Mouse (Mus musculus) limb, embryonic 13.5 days (tissue): Measurements from ENCODE around the gene Dynlt1c. TPM values are rescaled to one million over a fixed set of nuclear protein-coding genes. Genes with fewer than 3 reads are reported as not detected.
"Not testable (repeated sequence)": the region's sequence is repeated elsewhere in the genome, so short reads cannot be mapped to it uniquely, and the experiment has no call there.

Source experiments
- ATAC-seq: fragments of 200-750 bp; cut with Nextera tagmentation; 2 replicates; pipeline ENCODE4 v1.8.0; 2017; ENCODE audit warnings: low read depth, moderate number of reproducible peaks, moderate TSS enrichment; ENCODE audit not compliant: low FRiP score
- H3K27ac ChIP-seq: fragments of 300-500 bp; sonication (generic); 2 replicates; pipeline ENCODE4 v1.5.1; 2015; ENCODE audit warnings: inconsistent platforms, mild to moderate bottlenecking, moderate library complexity
- H3K27me3 ChIP-seq: fragments of 300-500 bp; sonication (generic); 2 replicates; pipeline ENCODE4 v1.6.1; 2015; ENCODE audit warnings: mild to moderate bottlenecking, inconsistent platforms
- H3K36me3 ChIP-seq: fragments of 300-500 bp; sonication (generic); 2 replicates; pipeline ENCODE4 v1.6.1; 2015; ENCODE audit warnings: inconsistent platforms, mild to moderate bottlenecking, moderate library complexity
- H3K4me1 ChIP-seq: fragments of 300-500 bp; sonication (generic); 2 replicates; pipeline ENCODE4 v1.6.1; 2015; ENCODE audit warnings: inconsistent platforms
- H3K4me2 ChIP-seq: fragments of 300-500 bp; sonication (generic); replicated peaks from 2 replicates; pipeline ENCODE4 v1.6.1; 2015; ENCODE audit warnings: inconsistent platforms, mild to moderate bottlenecking, moderate library complexity
- H3K4me3 ChIP-seq: fragments of 300-500 bp; sonication (generic); 2 replicates; pipeline ENCODE4 v1.5.1; 2015; ENCODE audit warnings: moderate library complexity, mild to moderate bottlenecking, inconsistent platforms
- H3K9ac ChIP-seq: fragments of 300-500 bp; sonication (generic); 2 replicates; pipeline ENCODE4 v1.6.1; 2015; ENCODE audit warnings: mild to moderate bottlenecking, inconsistent platforms
- H3K9me3 ChIP-seq: fragments of 300-500 bp; sonication (generic); 2 replicates; pipeline ENCODE4 v1.6.1; 2016; ENCODE audit warnings: inconsistent platforms
- WGBS: fragments of 180-500 bp; shearing (Covaris S2); methylation state at CpG from one replicate; pipeline ENCODE4 v1.1.7; 2015; 5-methylcytosine and 5-hydroxymethylcytosine counted together
- polyA plus RNA-seq: library from polyadenylated mRNA; unstranded; fragments of >200 nt; fragmentation: Nextera tagmentation; extraction: Ambion mirVana; gene quantifications from 2 replicates; pipeline ENCODE4 v1.2.1, GENCODE M21; 2015

Dynlt1c gene
- polyA plus RNA-seq, 1 experiment from 2014 or later = 62.3 TPM

GRCm38 (mm10) chr17:6621976-6622375, 20.5 kb downstream of the Dynlt1c start:
- H3K4me1 ChIP-seq, H3K27me3 ChIP-seq, ATAC-seq, H3K4me2 ChIP-seq, H3K36me3 ChIP-seq, H3K27ac ChIP-seq, H3K4me3 ChIP-seq, H3K9ac ChIP-seq, H3K9me3 ChIP-seq: not testable (repeated sequence)
- 92% methylated on average over 11 of the region's 12 CpGs for WGBS

GRCm38 (mm10) chr17:6624926-6625558, 23.6 kb downstream of the Dynlt1c start:
- H3K27me3 ChIP-seq, H3K27ac ChIP-seq, H3K4me1 ChIP-seq, H3K9ac ChIP-seq, H3K4me3 ChIP-seq, H3K4me2 ChIP-seq, H3K36me3 ChIP-seq, H3K9me3 ChIP-seq: not testable (repeated sequence)
- WGBS = 45% methylated on average over 2 of the region's 6 CpGs
- ATAC-seq = peak; percentile 59; the same call in 1 of the 2 replicates

- not testable (repeated sequence) for H3K9ac ChIP-seq, H3K4me3 ChIP-seq, ATAC-seq, H3K36me3 ChIP-seq, H3K4me2 ChIP-seq, H3K4me1 ChIP-seq, H3K9me3 ChIP-seq, H3K27ac ChIP-seq, H3K27me3 ChIP-seq
- 93% methylated on average over 4 of the region's 4 CpGs for WGBS
Measured at GRCm38 (mm10) chr17:6630398-6630797, 28.9 kb downstream of the Dynlt1c start.

GRCm38 (mm10) chr17:6632850-6633249, 31.4 kb downstream of the Dynlt1c start:
- not testable (repeated sequence) for ATAC-seq, H3K27me3 ChIP-seq

GRCm38 (mm10) chr17:6635781-6636180, 34.3 kb downstream of the Dynlt1c start:
- WGBS = 100% methylated on average over 2 of the region's 4 CpGs
- H3K4me2 ChIP-seq, H3K4me3 ChIP-seq, H3K9me3 ChIP-seq, H3K9ac ChIP-seq, ATAC-seq, H3K27me3 ChIP-seq, H3K27ac ChIP-seq, H3K36me3 ChIP-seq, H3K4me1 ChIP-seq: not testable (repeated sequence)

More at GRCm38 (mm10) chr17:6632850-6633249, 31.4 kb downstream of the Dynlt1c start:
- not testable (repeated sequence) for H3K9ac ChIP-seq, H3K36me3 ChIP-seq, H3K4me2 ChIP-seq, H3K9me3 ChIP-seq, H3K27ac ChIP-seq, H3K4me3 ChIP-seq, H3K4me1 ChIP-seq
- 85% methylated on average over 6 of the region's 6 CpGs for WGBS

- 82% methylated on average over 5 of the region's 5 CpGs for WGBS
- H3K36me3 ChIP-seq = no peaks in the 10 kb centered on the region
Measured at GRCm38 (mm10) chr17:6636861-6637260, 35.4 kb downstream of the Dynlt1c start.

GRCm38 (mm10) chr17:6637434-6637833, 36.0 kb downstream of the Dynlt1c start:
- H3K36me3 ChIP-seq = not testable (repeated sequence)

More at GRCm38 (mm10) chr17:6636861-6637260, 35.4 kb downstream of the Dynlt1c start:
- Histone ChIP-seq H3K4me3 (no peak overlapping the region), H3K27ac (no peak overlapping the region), H3K27me3 (no peaks in the 10 kb centered on the region), H3K4me2 (no peak overlapping the region), H3K4me1 (no peaks in the 10 kb centered on the region), H3K9ac (no peak overlapping the region), H3K9me3 (peaks cover 6% of the 10 kb centered on the region; the same call in 1 of the 2 replicates)
- no peak for ATAC-seq

GRCm38 (mm10) chr17:6638444-6638843, 37.0 kb downstream of the Dynlt1c start:
- not testable (repeated sequence) for H3K9ac ChIP-seq, H3K4me3 ChIP-seq, H3K4me2 ChIP-seq, H3K27ac ChIP-seq, H3K4me1 ChIP-seq, ATAC-seq, H3K36me3 ChIP-seq, H3K27me3 ChIP-seq, H3K9me3 ChIP-seq
- WGBS = 81% methylated on average over 8 of the region's 8 CpGs

More at GRCm38 (mm10) chr17:6637434-6637833, 36.0 kb downstream of the Dynlt1c start:
- not testable (repeated sequence) for ATAC-seq, H3K27ac ChIP-seq, H3K4me1 ChIP-seq, H3K4me3 ChIP-seq, H3K27me3 ChIP-seq, H3K9me3 ChIP-seq, H3K4me2 ChIP-seq, H3K9ac ChIP-seq
- 88% methylated on average over 4 of the region's 4 CpGs for WGBS

GRCm38 (mm10) chr17:6639486-6639885, 38.0 kb downstream of the Dynlt1c start:
- H3K36me3 ChIP-seq, H3K27me3 ChIP-seq, H3K4me3 ChIP-seq, H3K9me3 ChIP-seq, H3K27ac ChIP-seq, H3K4me2 ChIP-seq, H3K4me1 ChIP-seq, H3K9ac ChIP-seq, ATAC-seq: not testable (repeated sequence)
- WGBS = 93% methylated on average over 16 of the region's 21 CpGs

GRCm38 (mm10) chr17:6640044-6640637, 38.7 kb downstream of the Dynlt1c start:
- H3K9me3 ChIP-seq, H3K4me1 ChIP-seq, H3K4me2 ChIP-seq, H3K9ac ChIP-seq, H3K36me3 ChIP-seq, ATAC-seq, H3K4me3 ChIP-seq, H3K27me3 ChIP-seq, H3K27ac ChIP-seq: not testable (repeated sequence)
- 93% methylated on average over 10 of the region's 10 CpGs for WGBS

- WGBS = 67% methylated on average over 14 of the region's 14 CpGs
- H3K9ac ChIP-seq, H3K27ac ChIP-seq, H3K9me3 ChIP-seq, H3K4me2 ChIP-seq, H3K4me3 ChIP-seq, H3K27me3 ChIP-seq, H3K36me3 ChIP-seq, H3K4me1 ChIP-seq: not testable (repeated sequence)
- peak; percentile 51; the same call in 1 of the 2 replicates for ATAC-seq
Measured at GRCm38 (mm10) chr17:6640771-6641429, 39.4 kb downstream of the Dynlt1c start.

- H3K27ac ChIP-seq, H3K9ac ChIP-seq, H3K4me3 ChIP-seq, ATAC-seq, H3K27me3 ChIP-seq, H3K4me1 ChIP-seq, H3K36me3 ChIP-seq, H3K9me3 ChIP-seq, H3K4me2 ChIP-seq: not testable (repeated sequence)
- WGBS = 90% methylated on average over 9 of the region's 9 CpGs
Measured at GRCm38 (mm10) chr17:6644210-6644609, 42.7 kb downstream of the Dynlt1c start.
